Mouse (Mus musculus): Measurements from ENCODE around the gene G530012D18Rik. TPM values are rescaled to one million over a fixed set of nuclear protein-coding genes. Genes with fewer than 3 reads are reported as not detected.
A peak's percentile ranks its signal among the peaks of the same experiment; 100 is the strongest.
"Not testable (repeated sequence)": the region's sequence is repeated elsewhere in the genome, so short reads cannot be mapped to it uniquely, and the experiment has no call there.

G530012D18Rik gene
- polyA plus RNA-seq, 1 experiment from 2014 or later: not detected

DNA sequence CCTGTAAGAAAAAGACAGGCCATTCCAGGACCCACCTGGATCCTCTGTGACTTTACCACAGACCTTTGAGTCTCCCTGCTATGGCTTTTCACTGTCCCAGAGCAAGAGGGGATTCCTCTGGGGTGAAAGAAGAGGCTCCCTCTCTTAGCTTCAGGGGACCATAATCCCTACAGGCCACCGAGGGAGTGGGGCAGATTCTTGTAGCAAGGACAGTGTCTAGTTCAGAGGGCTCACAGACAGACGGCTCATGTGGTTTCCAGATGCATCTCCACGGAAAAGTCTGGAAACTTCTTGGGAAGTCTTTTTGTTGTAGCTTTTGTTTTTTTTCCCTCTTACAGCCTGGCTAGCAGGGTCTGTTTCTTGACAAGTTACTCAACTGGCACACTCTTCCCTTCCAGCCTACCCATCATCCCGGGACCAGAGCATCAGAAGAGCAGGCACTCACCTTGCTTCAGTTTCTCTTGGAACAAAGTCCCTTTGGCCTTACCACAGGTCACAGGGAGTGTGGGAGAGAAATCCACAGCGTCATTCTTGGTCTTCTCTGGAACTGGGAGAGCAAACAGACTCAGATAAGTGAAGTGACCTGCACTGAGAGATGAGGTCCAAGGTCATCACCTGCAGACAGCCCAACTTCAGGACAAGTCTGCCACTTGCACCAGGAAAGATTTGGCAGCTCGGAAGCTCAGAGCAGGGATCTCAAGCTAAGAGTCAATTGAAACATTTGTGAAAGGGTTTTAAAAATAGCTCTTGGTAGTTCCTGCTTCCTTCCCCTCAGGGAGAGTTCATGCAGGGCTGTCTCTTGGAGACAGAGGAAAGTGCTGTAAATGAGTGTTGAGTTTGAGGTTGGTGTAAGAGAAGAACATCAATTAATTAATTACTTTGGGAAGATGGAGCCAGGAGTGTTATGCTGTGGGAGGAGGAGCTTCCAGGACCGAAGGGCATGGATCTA lies 4.0 kb downstream of the G530012D18Rik start:
- H3K36me3 ChIP-seq (ENCODE audit: control insufficient read depth, insufficient read depth, low read length); H3K4me2 ChIP-seq; H3K4me1 ChIP-seq (replicated peaks; ENCODE audit: control insufficient read depth, insufficient read depth, low read length); H3K9ac ChIP-seq (ENCODE audit: low read depth, low read length); H3K9me3 ChIP-seq (ENCODE audit: control insufficient read depth, low read length); H3K27me3 ChIP-seq (replicated peaks; ENCODE audit: control insufficient read depth, insufficient read depth, low read length); H3K27ac ChIP-seq (ENCODE audit: low read depth, low read length); ATAC-seq (replicated peaks; ENCODE audit: low FRiP score); DNase-seq (ENCODE audit: low spot score); H3K4me3 ChIP-seq (ENCODE audit: low read depth, low read length): not testable (repeated sequence)
- WGBS: 67% methylated on average over 6 of the region's 7 CpGs

DNA sequence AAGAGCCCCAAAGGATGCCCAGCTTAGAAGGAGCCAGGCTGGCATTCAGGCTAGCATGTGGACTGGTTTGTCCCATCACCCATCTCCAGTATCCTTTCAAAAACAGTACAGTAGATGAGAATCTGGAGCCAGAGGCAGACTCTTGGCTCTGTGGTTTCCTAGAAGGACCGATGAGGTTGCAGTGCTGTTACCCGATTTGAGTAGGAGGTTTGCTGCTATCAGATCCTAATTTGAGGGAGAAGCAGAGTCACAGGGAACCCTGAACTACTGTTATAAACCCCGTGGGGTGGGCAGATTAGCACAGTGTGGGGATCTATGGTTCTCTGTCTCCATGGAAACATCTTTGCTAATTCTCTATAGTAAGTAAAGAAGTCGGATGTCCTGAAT lies 4.7 kb downstream of the G530012D18Rik start:
- not testable (repeated sequence) for H3K36me3 ChIP-seq (ENCODE audit: control insufficient read depth, insufficient read depth, low read length); H3K4me3 ChIP-seq (ENCODE audit: low read depth, low read length); H3K4me1 ChIP-seq (replicated peaks; ENCODE audit: control insufficient read depth, insufficient read depth, low read length); H3K27me3 ChIP-seq (replicated peaks; ENCODE audit: control insufficient read depth, insufficient read depth, low read length); H3K9me3 ChIP-seq (ENCODE audit: control insufficient read depth, low read length); H3K4me2 ChIP-seq; H3K9ac ChIP-seq (ENCODE audit: low read depth, low read length); H3K27ac ChIP-seq (ENCODE audit: low read depth, low read length); DNase-seq (ENCODE audit: low spot score)
- 40% methylated on average over 2 of the region's 4 CpGs for WGBS
- ATAC-seq (replicated peaks; ENCODE audit: low FRiP score): peak; percentile 62; the same call in 1 of the 2 replicates

DNA sequence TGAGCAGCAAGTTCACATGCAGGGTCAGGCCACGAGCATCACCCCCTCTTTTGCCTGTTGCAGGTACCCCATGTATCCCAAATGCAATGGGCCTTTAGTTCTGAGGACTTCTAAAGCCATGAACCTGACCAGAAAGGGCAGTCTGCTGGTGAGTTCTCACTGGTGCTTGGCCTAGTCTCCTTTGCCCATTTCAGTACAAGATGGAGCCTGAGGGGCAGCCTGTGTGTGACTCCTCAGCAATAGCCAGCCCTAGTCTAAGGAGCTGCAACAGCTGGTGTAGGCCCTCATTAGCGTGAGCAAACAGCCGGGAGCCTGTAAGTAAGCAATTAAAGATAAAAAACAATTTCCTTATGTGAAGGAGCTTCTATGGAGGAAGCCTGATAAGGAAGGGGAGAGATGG lies 5.1 kb downstream of the G530012D18Rik start:
- WGBS: 57% methylated on average over 3 of the region's 3 CpGs
- not testable (repeated sequence) for ATAC-seq (replicated peaks; ENCODE audit: low FRiP score); H3K4me3 ChIP-seq (ENCODE audit: low read depth, low read length); H3K9ac ChIP-seq (ENCODE audit: low read depth, low read length); H3K36me3 ChIP-seq (ENCODE audit: control insufficient read depth, insufficient read depth, low read length); DNase-seq (ENCODE audit: low spot score); H3K27me3 ChIP-seq (replicated peaks; ENCODE audit: control insufficient read depth, insufficient read depth, low read length); H3K4me1 ChIP-seq (replicated peaks; ENCODE audit: control insufficient read depth, insufficient read depth, low read length); H3K4me2 ChIP-seq; H3K27ac ChIP-seq (ENCODE audit: low read depth, low read length); H3K9me3 ChIP-seq (ENCODE audit: control insufficient read depth, low read length)

DNA sequence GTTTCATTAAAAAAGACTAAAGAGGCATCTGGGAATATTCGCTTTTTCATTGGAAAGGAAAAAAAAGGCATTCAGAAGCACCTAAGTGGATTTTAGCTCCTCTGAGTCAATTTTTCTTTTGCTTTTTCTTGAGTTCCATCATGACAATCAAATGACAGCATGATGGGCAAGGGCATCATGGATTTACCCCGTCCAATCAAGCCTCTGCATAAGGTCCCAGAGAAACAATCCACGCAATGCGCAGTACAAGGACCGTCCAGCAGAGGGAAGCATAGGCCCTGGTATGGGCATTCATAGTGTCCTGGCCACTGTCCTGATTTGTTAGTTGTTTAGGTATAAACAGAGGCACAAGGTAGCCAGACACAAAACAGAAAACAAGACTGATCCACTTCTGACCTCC lies 6.0 kb downstream of the G530012D18Rik start:
- ATAC-seq (replicated peaks; ENCODE audit: low FRiP score); H3K9me3 ChIP-seq (ENCODE audit: control insufficient read depth, low read length); H3K36me3 ChIP-seq (ENCODE audit: control insufficient read depth, insufficient read depth, low read length); H3K9ac ChIP-seq (ENCODE audit: low read depth, low read length); H3K4me1 ChIP-seq (replicated peaks; ENCODE audit: control insufficient read depth, insufficient read depth, low read length); H3K27ac ChIP-seq (ENCODE audit: low read depth, low read length); H3K4me2 ChIP-seq; H3K4me3 ChIP-seq (ENCODE audit: low read depth, low read length); DNase-seq (ENCODE audit: low spot score); H3K27me3 ChIP-seq (replicated peaks; ENCODE audit: control insufficient read depth, insufficient read depth, low read length): not testable (repeated sequence)
- WGBS: 31% methylated on average over 5 of the region's 5 CpGs

DNA sequence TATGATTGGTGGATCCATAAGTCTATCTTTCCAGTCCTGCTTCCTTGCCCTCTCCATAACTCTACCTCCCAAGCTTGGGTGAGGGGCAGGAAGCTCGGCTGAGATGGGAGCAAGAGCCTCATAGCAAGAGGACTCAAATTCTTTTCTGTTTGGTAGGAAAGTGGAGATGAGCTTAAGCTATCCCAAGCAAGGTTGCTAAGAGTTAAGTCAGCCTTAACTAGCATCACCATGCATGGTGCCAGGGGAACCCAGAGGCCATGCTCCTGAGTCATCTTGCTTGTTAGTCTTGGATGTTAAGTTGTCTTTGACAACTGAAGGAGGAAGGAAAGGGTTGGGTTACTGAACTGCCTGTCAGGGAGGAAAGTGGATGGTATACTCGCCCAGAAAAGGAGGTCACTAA lies 13.2 kb downstream of the G530012D18Rik start:
- H3K4me1 ChIP-seq (replicated peaks; ENCODE audit: control insufficient read depth, insufficient read depth, low read length); H3K9ac ChIP-seq (ENCODE audit: low read depth, low read length); H3K27ac ChIP-seq (ENCODE audit: low read depth, low read length); H3K4me3 ChIP-seq (ENCODE audit: low read depth, low read length); H3K27me3 ChIP-seq (replicated peaks; ENCODE audit: control insufficient read depth, insufficient read depth, low read length); H3K9me3 ChIP-seq (ENCODE audit: control insufficient read depth, low read length); ATAC-seq (replicated peaks; ENCODE audit: low FRiP score); H3K36me3 ChIP-seq (ENCODE audit: control insufficient read depth, insufficient read depth, low read length); H3K4me2 ChIP-seq; DNase-seq (ENCODE audit: low spot score): not testable (repeated sequence)
- WGBS: 76% methylated on average over 1 of the region's 2 CpGs

DNA sequence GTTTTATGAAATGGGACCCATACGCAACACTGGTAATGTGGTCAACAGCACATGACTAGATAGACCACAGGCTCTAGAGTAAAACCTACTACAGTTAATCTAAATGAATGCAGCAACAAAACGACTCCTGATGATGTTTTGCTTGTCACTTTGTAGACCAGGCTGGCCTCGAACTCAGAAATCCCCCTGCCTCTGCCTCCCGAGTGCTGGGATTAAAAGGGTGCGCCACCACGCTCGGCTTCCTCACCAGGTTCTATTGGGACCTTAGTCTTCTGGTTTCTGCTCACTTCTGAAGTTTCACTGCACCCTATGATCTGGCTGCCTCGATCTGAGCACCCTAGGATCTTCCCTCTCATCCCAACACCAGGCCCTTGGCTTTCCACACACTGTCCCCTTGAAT lies 17.1 kb downstream of the G530012D18Rik start:
- WGBS: 89% methylated on average over 8 of the region's 8 CpGs
- not testable (repeated sequence) for H3K36me3 ChIP-seq (ENCODE audit: control insufficient read depth, insufficient read depth, low read length); H3K4me2 ChIP-seq; H3K9ac ChIP-seq (ENCODE audit: low read depth, low read length); H3K9me3 ChIP-seq (ENCODE audit: control insufficient read depth, low read length); ATAC-seq (replicated peaks; ENCODE audit: low FRiP score); DNase-seq (ENCODE audit: low spot score); H3K4me3 ChIP-seq (ENCODE audit: low read depth, low read length); H3K27ac ChIP-seq (ENCODE audit: low read depth, low read length); H3K27me3 ChIP-seq (replicated peaks; ENCODE audit: control insufficient read depth, insufficient read depth, low read length); H3K4me1 ChIP-seq (replicated peaks; ENCODE audit: control insufficient read depth, insufficient read depth, low read length)

DNA sequence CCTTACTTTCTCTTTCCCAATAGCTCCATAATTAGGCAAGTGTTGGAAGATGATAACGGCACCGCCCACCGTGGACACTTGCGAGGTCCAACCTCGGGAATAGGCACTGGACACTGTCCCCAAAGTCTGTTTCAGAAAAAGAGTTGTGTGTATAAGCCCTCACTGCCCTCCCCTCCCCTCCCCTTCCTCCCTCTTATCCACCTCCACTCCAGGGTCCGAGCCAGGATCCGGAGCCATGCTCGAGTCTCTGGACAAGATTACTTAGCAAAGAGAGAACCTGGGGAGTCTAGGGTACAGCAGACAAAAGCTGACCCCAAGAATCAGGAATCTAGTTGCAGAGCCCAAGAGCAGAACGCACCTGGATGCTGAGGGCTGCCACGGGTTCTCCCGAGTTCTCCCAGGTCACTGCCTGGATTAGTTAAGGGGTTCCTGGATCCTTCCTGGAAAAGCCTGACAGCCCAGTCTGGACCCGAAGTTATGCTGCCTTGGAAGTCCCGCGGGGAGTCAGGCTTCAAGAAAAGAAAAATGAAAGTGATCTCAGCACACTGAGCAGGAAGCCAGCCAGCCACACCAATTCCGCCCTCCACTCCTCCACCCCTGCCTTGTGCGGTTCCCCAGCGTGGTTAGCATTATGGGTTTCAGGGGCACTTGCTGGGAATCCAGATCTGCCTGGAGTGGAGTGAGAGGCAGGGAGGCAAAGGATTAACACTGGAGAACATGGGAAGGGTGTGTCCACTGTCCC lies 23.0 kb downstream of the G530012D18Rik start, which contains the start of gene Sp110:
Gene Sp110, minus strand, starts transcription at position 547 of the 742 bp plus-strand sequence.
- not testable (repeated sequence) for H3K4me1 ChIP-seq (replicated peaks; ENCODE audit: control insufficient read depth, insufficient read depth, low read length); H3K4me2 ChIP-seq; H3K9ac ChIP-seq (ENCODE audit: low read depth, low read length); DNase-seq (ENCODE audit: low spot score); H3K9me3 ChIP-seq (ENCODE audit: control insufficient read depth, low read length); H3K4me3 ChIP-seq (ENCODE audit: low read depth, low read length); H3K36me3 ChIP-seq (ENCODE audit: control insufficient read depth, insufficient read depth, low read length); H3K27ac ChIP-seq (ENCODE audit: low read depth, low read length); ATAC-seq (replicated peaks; ENCODE audit: low FRiP score); H3K27me3 ChIP-seq (replicated peaks; ENCODE audit: control insufficient read depth, insufficient read depth, low read length)
- WGBS: 64% methylated on average over 16 of the region's 17 CpGs

DNA sequence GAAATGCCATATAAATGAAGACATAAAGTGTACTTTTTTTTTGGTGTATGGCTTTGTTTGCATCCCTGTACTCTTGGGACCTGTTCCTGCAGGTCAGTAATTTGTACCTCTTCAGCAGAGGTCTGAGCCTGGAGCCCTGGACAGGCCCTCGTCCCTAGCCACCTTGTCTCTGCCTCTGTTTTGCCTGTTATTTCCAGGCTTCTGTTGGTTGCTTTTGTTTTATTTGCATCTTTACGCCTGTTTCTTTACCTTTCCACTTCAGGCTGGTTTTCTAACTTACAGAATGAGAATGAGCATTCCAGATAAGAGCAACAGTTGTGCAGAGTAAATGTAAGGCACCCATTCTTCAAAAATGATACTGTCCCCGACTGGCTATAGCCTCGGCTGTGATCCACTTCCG lies 24.6 kb downstream of the G530012D18Rik start, which contains the start of gene Sp140:
Gene Sp140, plus strand, starts transcription at position 301 of the 400 bp plus-strand sequence.
- not testable (repeated sequence) for H3K27ac ChIP-seq (ENCODE audit: low read depth, low read length); H3K4me3 ChIP-seq (ENCODE audit: low read depth, low read length); H3K9me3 ChIP-seq (ENCODE audit: control insufficient read depth, low read length); DNase-seq (ENCODE audit: low spot score); H3K27me3 ChIP-seq (replicated peaks; ENCODE audit: control insufficient read depth, insufficient read depth, low read length); ATAC-seq (replicated peaks; ENCODE audit: low FRiP score); H3K4me1 ChIP-seq (replicated peaks; ENCODE audit: control insufficient read depth, insufficient read depth, low read length); H3K36me3 ChIP-seq (ENCODE audit: control insufficient read depth, insufficient read depth, low read length); H3K9ac ChIP-seq (ENCODE audit: low read depth, low read length)
- WGBS: no CpG with 5 or more reads among the region's 5 CpGs
- H3K4me2 ChIP-seq: peak within 1 kb of the TSS; percentile 44; the same call in 1 of the 2 replicates

Measured in liver, embryonic 11.5 days (tissue).